Mouse (Mus musculus): Measurements from ENCODE around the gene Slc25a17.

Gene Slc25a17

GRCm38 (mm10) chr15:81352638-81353037, 8.0 kb downstream of the Slc25a17 start:
- DNase-seq = no peak

DNA sequence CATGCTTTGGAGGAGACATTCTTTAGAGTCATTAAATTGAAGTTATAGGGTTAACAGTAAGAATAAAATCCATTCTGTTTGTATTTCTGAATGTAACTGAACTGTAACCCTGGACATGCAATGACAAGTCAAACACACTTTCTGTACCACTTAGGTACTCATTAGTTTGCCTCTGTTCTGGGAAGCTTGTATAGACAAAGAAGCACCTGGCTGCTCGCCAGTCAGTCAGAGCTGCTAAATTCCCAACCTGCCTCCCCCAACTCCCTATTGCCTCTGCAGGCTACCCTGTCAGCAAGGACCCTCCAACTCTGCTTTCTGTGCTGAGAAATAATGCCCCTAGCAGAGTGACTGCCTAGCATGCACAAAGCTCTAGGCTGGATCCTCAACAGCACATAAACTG, 10.2 kb downstream of the Slc25a17 start:
- DNase-seq = no peak

GRCm38 (mm10) chr15:81348366-81348765, 12.2 kb downstream of the Slc25a17 start:
- no peak for DNase-seq

- no peak for DNase-seq
These were observed 13.1 kb downstream of the Slc25a17 start for GRCm38 (mm10) chr15:81347466-81347865.

GRCm38 (mm10) chr15:81341426-81341825, 19.2 kb downstream of the Slc25a17 start:
- DNase-seq = no peak

DNA sequence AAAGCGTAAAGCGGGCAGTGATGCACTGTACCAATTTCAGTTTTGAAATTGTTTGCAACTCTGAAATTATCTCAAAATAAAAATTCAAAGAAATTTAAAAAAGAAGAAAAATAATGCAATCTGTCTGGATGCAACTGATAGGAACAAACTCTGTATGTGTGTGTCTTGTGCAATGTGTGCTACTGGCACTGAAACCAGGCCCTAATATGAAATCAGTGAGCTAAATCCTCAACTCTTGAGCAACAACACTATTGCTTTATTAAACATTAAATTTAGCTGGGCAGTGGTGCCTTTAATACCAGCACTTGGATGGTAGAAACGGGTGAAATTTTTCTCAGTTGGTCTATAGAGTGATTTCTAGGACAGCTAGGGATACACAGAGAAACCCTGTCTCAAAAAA, 21.5 kb downstream of the Slc25a17 start:
- no peak for DNase-seq

GRCm38 (mm10) chr15:81336466-81336865, 24.1 kb downstream of the Slc25a17 start:
- no peak for DNase-seq

- no peak for DNase-seq
These were observed 28.1 kb downstream of the Slc25a17 start for GRCm38 (mm10) chr15:81332517-81332916.

DNA sequence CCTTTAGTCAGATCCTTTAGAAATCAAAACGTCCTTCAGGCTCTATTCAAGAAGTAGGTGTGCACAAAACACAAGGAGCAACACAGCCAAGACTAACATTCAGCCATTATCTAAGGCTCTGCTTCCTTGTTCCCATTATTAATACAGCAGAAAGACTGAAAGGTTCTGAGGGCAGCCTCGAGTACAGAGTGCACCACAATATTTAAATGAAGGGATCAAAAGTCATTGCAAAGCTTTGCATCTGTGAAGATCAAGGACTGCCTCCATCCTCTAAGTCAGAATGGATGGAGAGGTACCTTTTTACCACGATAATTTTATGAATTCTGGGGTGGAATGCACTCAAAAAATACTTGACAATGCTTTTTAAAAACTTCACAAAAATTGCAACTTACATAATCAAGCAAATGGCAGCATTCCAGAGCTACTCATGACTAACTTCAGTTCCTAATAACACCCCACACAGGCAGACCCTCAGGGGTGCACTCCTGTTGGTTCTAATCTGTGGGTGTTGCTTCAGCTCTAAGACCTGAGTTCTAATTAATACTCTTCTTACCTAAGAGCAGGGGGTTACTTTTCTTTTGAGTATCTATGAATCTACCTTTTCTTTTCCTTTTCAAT, 29.7 kb downstream of the Slc25a17 start:
- DNase-seq = peak; percentile 54

GRCm38 (mm10) chr15:81329721-81330369, 30.8 kb downstream of the Slc25a17 start:
- peak; percentile 44 for DNase-seq

DNA sequence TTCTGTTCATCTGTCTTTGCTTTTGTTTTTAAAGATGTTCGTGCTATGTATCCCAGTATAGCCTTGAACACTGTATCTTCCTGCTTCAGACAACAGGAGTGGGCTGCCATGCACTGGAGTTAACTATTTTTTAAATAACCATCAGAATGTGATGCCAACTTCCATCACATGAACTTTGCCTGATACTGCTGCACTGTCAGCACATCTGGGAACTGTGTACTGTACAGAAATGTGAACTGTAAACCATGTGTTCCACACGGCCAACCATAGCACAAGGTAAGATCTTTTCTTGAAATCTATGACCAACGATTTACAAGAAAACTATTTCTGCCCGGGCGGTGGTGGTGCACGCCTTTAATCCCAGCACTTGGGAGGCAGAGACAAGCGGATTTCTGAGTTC, 33.1 kb downstream of the Slc25a17 start:
- peak; percentile 80 for DNase-seq

GRCm38 (mm10) chr15:81324979-81325378, 35.6 kb downstream of the Slc25a17 start:
- no peak for DNase-seq

DNA sequence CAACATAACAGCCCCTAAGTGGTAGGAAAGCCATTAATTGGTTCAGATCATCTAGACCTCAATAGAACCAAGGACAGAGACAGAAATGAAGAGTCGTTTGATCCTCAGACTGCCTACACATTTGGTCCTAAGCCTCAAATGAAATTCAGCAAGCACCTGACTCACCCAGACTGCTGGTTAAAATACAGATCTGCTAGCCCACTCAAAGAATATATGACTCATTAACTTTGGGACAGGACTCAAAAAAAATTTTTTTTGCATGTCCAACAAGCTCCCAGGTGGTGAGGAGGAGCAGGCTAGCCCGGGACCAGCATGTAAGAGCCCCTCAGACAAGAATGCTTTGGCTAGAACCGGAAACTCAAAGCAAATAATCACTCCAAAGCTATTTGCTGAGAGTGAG, 40.5 kb downstream of the Slc25a17 start:
- DNase-seq = no peak

GRCm38 (mm10) chr15:81319462-81319861, 41.1 kb downstream of the Slc25a17 start:
- DNase-seq = no peak

DNA sequence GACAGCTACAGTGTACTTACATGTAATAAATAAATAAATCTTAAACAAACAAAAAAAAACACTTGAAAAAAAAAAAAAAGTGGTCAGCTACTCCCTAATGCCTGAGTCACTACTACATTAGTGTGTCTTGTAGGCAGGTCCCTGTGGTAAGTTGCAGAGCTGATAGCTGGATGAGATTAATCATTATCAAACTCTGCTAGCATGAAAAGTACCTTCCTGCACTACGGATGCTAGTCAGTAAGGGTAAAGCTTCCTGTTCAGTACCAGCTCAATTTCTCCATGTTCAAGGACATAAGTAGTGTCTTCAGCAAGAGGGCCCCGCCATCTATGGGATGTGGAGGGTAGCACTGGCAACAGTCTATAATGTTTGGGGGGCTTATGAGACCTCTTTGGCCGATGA, 46.7 kb downstream of the Slc25a17 start:
- DNase-seq = no peak

GRCm38 (mm10) chr15:81311026-81311425, 49.6 kb downstream of the Slc25a17 start:
- DNase-seq = no peak

GRCm38 (mm10) chr15:81310353-81310752, 50.3 kb downstream of the Slc25a17 start:
- no peak for DNase-seq

DNA sequence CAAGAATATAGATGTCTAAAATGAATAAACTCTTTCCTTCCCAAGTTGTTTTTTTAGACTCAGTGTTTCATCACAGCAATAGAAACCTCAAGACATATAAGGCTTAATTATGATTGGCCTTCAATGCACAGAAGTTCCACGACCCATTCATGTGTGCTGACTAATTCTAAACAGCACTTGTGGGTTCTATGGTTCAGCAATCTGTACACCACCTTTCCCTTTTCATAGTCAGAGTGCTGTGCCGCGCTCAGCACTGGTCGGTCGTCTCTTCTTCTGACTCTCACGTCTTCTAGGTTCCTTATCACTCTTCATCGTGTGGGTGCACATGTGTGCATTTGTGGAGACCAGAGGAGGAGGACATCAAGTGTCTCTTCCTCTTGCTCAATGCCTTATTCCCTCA, 52.6 kb downstream of the Slc25a17 start:
- no peak for DNase-seq

DNA sequence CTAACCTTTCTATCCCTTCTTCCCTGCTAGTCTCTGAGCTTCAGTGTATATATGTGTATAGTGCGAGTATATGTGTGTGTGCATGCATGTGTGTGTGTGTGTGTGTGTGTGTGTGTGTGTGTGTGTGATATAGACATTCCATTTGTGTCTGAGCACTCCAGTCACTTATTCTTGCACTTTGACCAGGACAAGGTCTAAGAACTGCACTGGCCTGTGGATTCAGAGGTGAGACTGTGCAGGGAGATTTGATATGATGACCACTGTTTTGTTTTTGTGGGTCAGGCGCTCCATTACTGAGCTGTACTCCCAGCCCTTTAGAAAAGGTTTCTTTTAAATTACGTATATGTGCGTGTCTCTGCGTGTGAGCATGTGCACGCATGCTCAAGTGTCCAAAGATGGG, 54.1 kb downstream of the Slc25a17 start:
- peak; percentile 74 for DNase-seq

- DNase-seq = no peak
These were observed 55.6 kb downstream of the Slc25a17 start for GRCm38 (mm10) chr15:81305035-81305434.

DNA sequence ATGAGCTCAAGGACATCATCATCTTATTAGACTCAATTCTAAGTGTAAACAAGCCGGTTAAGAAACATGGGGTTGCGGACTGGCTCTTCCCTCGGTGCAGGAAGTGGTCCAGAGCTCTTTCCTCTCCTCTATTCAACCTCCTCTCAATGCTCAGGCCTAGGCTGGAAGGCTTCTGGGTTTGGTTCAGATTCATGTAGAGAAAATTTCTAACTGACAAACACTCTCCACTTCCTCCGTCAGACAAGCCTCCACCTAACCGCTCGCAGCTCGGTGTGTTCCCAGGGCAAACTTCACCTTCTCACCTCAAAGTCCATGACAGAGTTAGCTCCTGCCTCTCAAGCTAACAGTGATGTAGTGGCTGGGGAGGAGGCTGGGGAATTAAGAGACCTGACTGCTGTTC, 56.6 kb downstream of the Slc25a17 start:
- DNase-seq = peak; percentile 35

DNA sequence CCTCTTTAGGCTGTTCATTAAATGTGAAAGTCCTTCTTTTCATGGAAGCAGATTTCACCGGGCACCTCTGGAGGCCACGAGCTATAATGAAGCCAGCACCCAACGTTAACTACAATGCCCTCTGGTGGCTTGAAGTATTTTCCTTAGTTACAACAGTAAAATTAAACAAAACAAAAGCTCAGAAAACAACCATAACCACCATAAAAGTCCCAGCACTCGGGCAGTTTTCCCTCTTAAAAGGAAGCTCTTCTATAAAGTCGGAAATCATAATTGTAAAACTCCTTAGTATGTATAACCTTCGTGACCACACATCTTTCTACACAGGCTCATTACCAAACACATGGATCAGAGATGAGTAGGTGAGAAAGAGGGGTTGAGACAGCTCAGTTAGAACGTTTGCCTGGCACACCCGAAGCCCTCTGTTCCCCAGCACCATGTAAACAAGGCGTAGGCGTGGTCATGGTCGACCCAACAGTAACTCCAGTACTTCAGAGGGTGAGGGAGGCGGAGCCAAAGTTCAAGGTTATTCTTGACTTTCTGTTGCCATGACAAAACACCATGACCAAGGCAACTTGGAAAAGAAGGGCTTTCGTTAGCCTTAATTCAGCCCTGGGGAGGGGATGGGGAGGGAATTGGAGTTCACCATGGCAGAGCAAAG, 58.3 kb downstream of the Slc25a17 start:
- peak; percentile 62 for DNase-seq

DNA sequence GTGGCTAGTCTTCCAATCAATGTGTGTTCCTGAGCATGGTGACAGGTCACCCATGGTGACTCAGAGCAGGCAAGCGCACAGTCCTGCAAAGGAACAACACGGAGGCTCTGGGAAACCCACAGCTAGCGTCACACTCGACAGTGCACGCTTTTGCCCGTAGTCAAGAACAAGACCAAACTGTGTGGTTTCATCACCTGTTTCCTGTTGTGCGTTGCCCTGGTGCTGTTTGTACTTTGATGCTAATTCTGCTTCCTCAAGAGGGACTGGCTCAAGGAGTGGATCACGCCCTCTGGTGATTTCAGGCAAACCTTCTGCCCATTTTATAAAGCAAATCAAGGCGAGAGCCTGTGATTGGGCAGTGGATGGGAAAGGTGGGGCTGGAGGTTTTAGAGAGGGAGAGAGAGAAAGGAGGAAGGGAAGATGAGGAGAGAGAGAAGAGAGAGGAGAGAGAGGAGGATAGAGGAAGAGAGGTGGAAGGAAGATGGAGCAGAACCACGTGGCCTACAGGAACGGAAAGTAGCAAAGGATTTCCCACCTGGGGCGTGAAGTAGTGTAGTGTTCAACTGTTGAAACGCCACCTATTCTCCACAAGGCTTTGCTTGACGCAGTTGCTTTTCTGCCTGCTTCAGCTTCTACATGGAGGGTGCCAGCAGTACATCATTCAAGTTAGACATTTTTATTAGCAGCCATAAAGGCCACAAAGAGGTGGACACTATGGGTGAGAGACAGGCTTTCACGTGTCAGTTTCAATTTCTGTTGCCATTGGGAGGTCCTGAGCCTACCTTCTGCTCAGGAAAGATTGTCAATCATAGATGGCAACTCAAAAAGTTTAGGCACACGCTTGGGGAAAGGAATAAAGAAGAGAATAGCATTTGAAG, 59.2 kb downstream of the Slc25a17 start:
- no peak for DNase-seq

Data from kidney, adult 9 months (tissue).